Mouse (Mus musculus): ENCODE measurements around the gene Mapk12. TPM values are rescaled to one million over a fixed set of nuclear protein-coding genes. Genes with fewer than 3 reads are reported as not detected.

The Mapk12 gene
- total and polyA plus RNA-seq, 3 experiments = 0.18 TPM; not detected in 2

- DNase-seq (ENCODE audit: low read depth, low spot score) = no peak
- Histone ChIP-seq H3K79me2 (ENCODE audit: control insufficient read depth, insufficient read depth, low read length, poor library complexity) (no peaks in the 10 kb centered on the region), H3K27me3 (ENCODE audit: control insufficient read depth in 1 of 2, insufficient read depth in 2 of 2, low read length in 2 of 2) (0 out of 4 replicates have a peak, but pooled peaks cover 0 to 1% of the 10 kb centered on the region in 2 experiments), H3K9ac (ENCODE audit: control insufficient read depth, low read depth, low read length, poor library complexity, severe bottlenecking) (no peak overlapping the region), H3K9me3 (replicated peaks; ENCODE audit: insufficient read depth, low read length) (no peaks in the 10 kb centered on the region), H3K36me3 (ENCODE audit: control insufficient read depth in 1 of 2, insufficient read depth in 2 of 2, low read length in 2 of 2) (no peaks in the 10 kb centered on the region), H3K4me1 (ENCODE audit: control insufficient read depth in 1 of 2, insufficient read depth in 2 of 2, low read length in 2 of 2) (no peaks in the 10 kb centered on the region), H3K4me3 (ENCODE audit: control insufficient read depth in 1 of 2, insufficient read depth in 1 of 2, low read depth in 2 of 2, low read length in 2 of 2) (no peak overlapping the region), H3K27ac (ENCODE audit: control insufficient read depth, low read depth, low read length) (no peak overlapping the region)
- TF ChIP-seq CHD1 (IDR thresholded peaks at IDR 0.05; ENCODE audit: low read depth, low read length) = no peak
- TF ChIP-seq GABPA (IDR thresholded peaks at IDR 0.05; ENCODE audit: low read depth, low read length) = no peak
- TF ChIP-seq MAFK (IDR thresholded peaks at IDR 0.05; ENCODE audit: borderline replicate concordance, low read depth, low read length) = no peak
- no peak for TF ChIP-seq ZMIZ1 (IDR thresholded peaks at IDR 0.05; ENCODE audit: low read depth, low read length)
- no peak for TF ChIP-seq TAL1 (IDR thresholded peaks at IDR 0.05; ENCODE audit: low read length)
- no peak for TF ChIP-seq NRF1 (IDR thresholded peaks at IDR 0.05; ENCODE audit: insufficient read depth, low read depth, low read length, poor library complexity, severe bottlenecking)
- TF ChIP-seq CHD2 (IDR thresholded peaks at IDR 0.05; ENCODE audit: low read length) = no peak
- TF ChIP-seq MXI1 (IDR thresholded peaks at IDR 0.05; ENCODE audit: low read depth, low read length) = no peak
- no peak for TF ChIP-seq ETS1 (IDR thresholded peaks at IDR 0.05; ENCODE audit: low read depth, low read length)
- TF ChIP-seq MAX (IDR thresholded peaks at IDR 0.05; ENCODE audit: low read length) = no peak
- TF ChIP-seq POLR2AphosphoS2 (IDR thresholded peaks at IDR 0.05; ENCODE audit: low read length) = no peak
Measured at GRCm38 (mm10) chr15:89146537-89146936, 6.0 kb upstream of the Mapk12 start.

GRCm38 (mm10) chr15:89145813-89146350 lies 5.4 kb upstream of the Mapk12 start:
- H3K9me3 ChIP-seq (replicated peaks; ENCODE audit: insufficient read depth, low read length) = no peaks in the 10 kb centered on the region
- H3K9ac ChIP-seq (ENCODE audit: control insufficient read depth, low read depth, low read length, poor library complexity, severe bottlenecking) = no peak overlapping the region

GRCm38 (mm10) chr15:89144965-89145364 lies 4.5 kb upstream of the Mapk12 start:
- H3K4me1 ChIP-seq (ENCODE audit: control insufficient read depth in 1 of 2, insufficient read depth in 2 of 2, low read length in 2 of 2) = no peaks in the 10 kb centered on the region
- H3K27me3 ChIP-seq (ENCODE audit: control insufficient read depth in 1 of 2, insufficient read depth in 2 of 2, low read length in 2 of 2) = 0 out of 4 replicates have a peak, but pooled peaks cover 0 to 1% of the 10 kb centered on the region in 2 experiments
- no peaks in the 10 kb centered on the region for H3K36me3 ChIP-seq (ENCODE audit: control insufficient read depth in 1 of 2, insufficient read depth in 2 of 2, low read length in 2 of 2)
- H3K9ac ChIP-seq (ENCODE audit: control insufficient read depth, low read depth, low read length, poor library complexity, severe bottlenecking) = no peak overlapping the region
- DNase-seq (ENCODE audit: low read depth, low spot score) = no peak
- TF ChIP-seq MAX (IDR thresholded peaks at IDR 0.05; ENCODE audit: low read length) (no peak), ZMIZ1 (IDR thresholded peaks at IDR 0.05; ENCODE audit: low read depth, low read length) (no peak), MAZ (IDR thresholded peaks at IDR 0.05; ENCODE audit: low read depth, low read length) (no peak), USF1 (IDR thresholded peaks at IDR 0.05; ENCODE audit: low read depth, low read length) (no peak), CHD2 (IDR thresholded peaks at IDR 0.05; ENCODE audit: low read length) (no peak)
- no peaks in the 10 kb centered on the region for H3K79me2 ChIP-seq (ENCODE audit: control insufficient read depth, insufficient read depth, low read length, poor library complexity)
- no peak overlapping the region for H3K4me3 ChIP-seq (ENCODE audit: control insufficient read depth in 1 of 2, insufficient read depth in 1 of 2, low read depth in 2 of 2, low read length in 2 of 2)
- no peaks in the 10 kb centered on the region for H3K9me3 ChIP-seq (replicated peaks; ENCODE audit: insufficient read depth, low read length)
- no peak overlapping the region for H3K27ac ChIP-seq (ENCODE audit: control insufficient read depth, low read depth, low read length)

More at GRCm38 (mm10) chr15:89145813-89146350, 5.4 kb upstream of the Mapk12 start:
- TF ChIP-seq GATA1 (IDR thresholded peaks at IDR 0.05; ENCODE audit: low read depth, low read length) = no peak
- no peak for TF ChIP-seq JUND (IDR thresholded peaks at IDR 0.05; ENCODE audit: low read depth, low read length)
- Histone ChIP-seq H3K27me3 (ENCODE audit: control insufficient read depth in 1 of 2, insufficient read depth in 2 of 2, low read length in 2 of 2) (0 out of 4 replicates have a peak, but pooled peaks cover 0 to 1% of the 10 kb centered on the region in 2 experiments), H3K4me1 (ENCODE audit: control insufficient read depth in 1 of 2, insufficient read depth in 2 of 2, low read length in 2 of 2) (no peaks in the 10 kb centered on the region), H3K4me3 (ENCODE audit: control insufficient read depth in 1 of 2, insufficient read depth in 1 of 2, low read depth in 2 of 2, low read length in 2 of 2) (no peak overlapping the region), H3K79me2 (ENCODE audit: control insufficient read depth, insufficient read depth, low read length, poor library complexity) (no peaks in the 10 kb centered on the region), H3K27ac (ENCODE audit: control insufficient read depth, low read depth, low read length) (no peak overlapping the region), H3K36me3 (ENCODE audit: control insufficient read depth in 1 of 2, insufficient read depth in 2 of 2, low read length in 2 of 2) (no peaks in the 10 kb centered on the region)
- DNase-seq (ENCODE audit: low read depth, low spot score) = no peak

All from MEL (cell line).